Mouse (Mus musculus): Measurements from ENCODE around the gene Dse. TPM values are rescaled to one million over a fixed set of nuclear protein-coding genes. Genes with fewer than 3 reads are reported as not detected.
A peak's percentile ranks its signal among the peaks of the same experiment; 100 is the strongest.

Gene Dse
- polyA plus RNA-seq, 1 experiment: 77.3 TPM

DNA sequence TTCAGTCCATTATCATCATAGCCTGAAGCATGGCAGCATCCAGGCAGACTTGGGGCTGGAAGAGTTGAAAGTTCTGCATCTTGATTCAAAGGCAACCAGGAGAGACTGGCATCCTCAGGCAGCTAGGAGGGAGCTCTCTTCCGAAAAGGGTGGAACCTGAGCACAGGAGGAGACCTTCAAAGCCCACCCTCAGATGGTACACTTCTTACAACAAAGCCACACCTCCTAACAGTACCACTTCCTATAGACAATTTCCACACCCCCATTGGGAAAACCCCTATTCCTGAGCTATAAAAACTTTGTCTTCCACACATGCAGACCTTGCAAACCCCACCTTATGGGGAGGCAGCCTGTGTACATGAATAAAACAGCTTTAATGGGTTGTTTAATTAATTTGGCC, 25.9 kb upstream of the Dse start:
- TF ChIP-seq POLR2A (IDR thresholded peaks at IDR 0.05; ENCODE audit: low read depth, low read length) (no peak), CTCF (IDR thresholded peaks at IDR 0.05; ENCODE audit: borderline replicate concordance, insufficient read depth, low read length) (no peak)
- Histone ChIP-seq H3K27ac (ENCODE audit: insufficient read depth, low read length) (no peak overlapping the region), H3K4me1 (ENCODE audit: control insufficient read depth, insufficient read depth, low read length) (no peaks in the 10 kb centered on the region), H3K4me3 (ENCODE audit: insufficient read depth, low read length) (no peak overlapping the region)

DNA sequence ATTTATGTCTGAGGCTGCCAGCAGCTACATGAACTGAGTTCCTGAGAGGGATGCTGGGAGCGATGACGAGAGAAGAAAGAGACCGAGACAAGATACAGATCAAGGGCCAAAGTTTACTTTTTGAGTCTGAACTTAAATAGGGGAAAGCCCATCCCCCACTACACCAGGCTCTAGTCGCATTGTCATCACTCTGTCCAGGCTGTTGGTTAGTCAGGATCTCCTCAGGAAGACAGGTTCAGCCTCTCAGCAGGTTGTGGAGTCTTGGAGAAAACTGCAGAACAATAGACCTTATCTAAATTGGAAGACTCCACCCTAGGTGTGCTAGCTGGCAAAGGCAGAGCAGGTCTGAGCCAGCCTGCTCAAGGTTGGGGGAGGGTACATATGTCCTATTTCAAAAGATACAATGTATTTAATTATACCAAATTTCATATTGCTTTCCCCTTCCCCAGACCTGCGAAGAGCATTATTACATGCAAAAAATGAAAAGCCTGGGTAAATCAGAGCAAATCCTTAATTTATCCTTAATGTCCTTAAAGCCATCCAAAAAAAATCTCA, 22.7 kb upstream of the Dse start:
- Histone ChIP-seq H3K27ac (ENCODE audit: insufficient read depth, low read length) (no peak overlapping the region), H3K4me1 (ENCODE audit: control insufficient read depth, insufficient read depth, low read length) (no peaks in the 10 kb centered on the region), H3K4me3 (ENCODE audit: insufficient read depth, low read length) (no peak overlapping the region)
- TF ChIP-seq POLR2A (IDR thresholded peaks at IDR 0.05; ENCODE audit: low read depth, low read length) (no peak), CTCF (IDR thresholded peaks at IDR 0.05; ENCODE audit: borderline replicate concordance, insufficient read depth, low read length) (no peak)

DNA sequence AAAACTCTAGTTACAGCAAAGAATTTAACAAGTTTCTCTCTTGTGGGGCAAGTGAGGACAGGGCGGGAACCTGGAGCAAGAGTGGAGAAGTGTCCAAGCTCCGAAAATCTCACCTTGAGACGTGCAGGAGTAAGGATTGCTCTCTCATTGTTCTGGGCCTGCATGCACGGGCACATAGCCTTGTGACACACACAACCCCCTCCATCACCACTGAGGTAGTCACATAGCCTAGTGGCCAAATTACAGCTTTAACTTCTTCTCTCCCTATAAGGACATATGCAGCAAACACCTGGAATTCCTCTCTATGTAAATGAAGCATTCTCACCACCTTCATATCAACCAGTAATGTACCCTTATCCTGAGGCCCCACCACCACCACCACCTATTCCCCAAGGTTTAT, 22.0 kb upstream of the Dse start:
- TF ChIP-seq CTCF (IDR thresholded peaks at IDR 0.05; ENCODE audit: borderline replicate concordance, insufficient read depth, low read length): no peak
- TF ChIP-seq POLR2A (IDR thresholded peaks at IDR 0.05; ENCODE audit: low read depth, low read length): no peak
- Histone ChIP-seq H3K4me3 (ENCODE audit: insufficient read depth, low read length) (no peak overlapping the region), H3K27ac (ENCODE audit: insufficient read depth, low read length) (no peak overlapping the region), H3K4me1 (ENCODE audit: control insufficient read depth, insufficient read depth, low read length) (no peaks in the 10 kb centered on the region)

DNA sequence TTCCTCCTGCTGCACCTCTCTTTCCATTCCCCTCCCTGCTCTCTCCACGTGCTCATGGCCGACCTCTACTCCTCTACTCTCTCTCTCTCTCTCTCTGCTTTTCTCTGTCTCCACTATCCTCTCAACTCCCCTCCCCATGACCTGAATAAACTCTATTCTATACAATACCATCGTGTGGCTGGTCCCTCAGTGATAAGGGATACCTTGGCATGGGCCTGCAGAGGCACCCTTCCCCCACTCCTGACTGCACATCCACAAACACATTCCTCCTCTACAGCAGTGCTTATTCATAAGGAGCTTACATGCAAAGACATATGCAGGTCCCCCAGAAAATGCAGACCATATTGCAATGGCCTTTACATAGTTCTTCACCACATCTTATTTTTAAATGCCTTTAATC, 16.1 kb upstream of the Dse start:
- TF ChIP-seq POLR2A (IDR thresholded peaks at IDR 0.05; ENCODE audit: low read depth, low read length) (no peak), CTCF (IDR thresholded peaks at IDR 0.05; ENCODE audit: borderline replicate concordance, insufficient read depth, low read length) (no peak)
- H3K27ac ChIP-seq (ENCODE audit: insufficient read depth, low read length): no peak overlapping the region
- H3K4me1 ChIP-seq (ENCODE audit: control insufficient read depth, insufficient read depth, low read length): peaks cover 3% of the 10 kb centered on the region; the same call in 1 of the 2 replicates
- H3K4me3 ChIP-seq (ENCODE audit: insufficient read depth, low read length): no peak overlapping the region

DNA sequence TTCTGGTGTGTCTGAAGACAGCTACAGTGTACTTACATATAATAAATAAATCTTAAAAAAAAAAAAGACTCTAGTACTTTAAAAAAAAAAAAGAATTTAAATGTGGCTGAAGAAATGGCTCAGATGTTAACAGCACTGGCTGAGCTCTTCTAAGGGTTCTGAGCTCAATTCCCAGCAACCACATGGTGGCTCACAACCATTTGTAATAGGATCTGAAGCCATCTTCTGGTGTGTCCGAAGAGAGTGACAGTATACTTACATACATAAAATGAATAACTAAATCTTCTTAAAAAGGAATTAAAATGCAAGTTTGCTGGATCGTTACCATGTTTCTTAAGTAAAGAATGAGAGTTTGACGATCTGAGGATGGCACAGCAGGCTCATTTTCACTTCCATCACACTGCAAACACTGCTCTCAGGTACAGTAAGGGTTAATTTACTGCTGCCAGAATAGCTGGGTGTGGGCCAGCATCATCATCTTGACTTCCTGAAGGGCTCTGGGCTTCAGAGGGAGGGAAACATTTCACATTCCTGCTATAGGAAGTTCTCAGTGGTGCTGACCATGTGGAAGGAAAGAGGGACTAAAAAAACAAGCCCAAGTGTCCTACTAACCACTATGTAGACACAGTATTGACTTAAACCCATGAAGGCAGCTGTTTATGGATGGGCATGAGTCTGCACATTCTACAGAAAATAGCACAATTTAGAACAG, 14.6 kb upstream of the Dse start:
- no peak overlapping the region for H3K27ac ChIP-seq (ENCODE audit: insufficient read depth, low read length)
- TF ChIP-seq POLR2A (IDR thresholded peaks at IDR 0.05; ENCODE audit: low read depth, low read length) (no peak), CTCF (IDR thresholded peaks at IDR 0.05; ENCODE audit: borderline replicate concordance, insufficient read depth, low read length) (no peak)
- H3K4me1 ChIP-seq (ENCODE audit: control insufficient read depth, insufficient read depth, low read length): peaks cover 3% of the 10 kb centered on the region; the same call in 1 of the 2 replicates
- H3K4me3 ChIP-seq (ENCODE audit: insufficient read depth, low read length): no peak overlapping the region

DNA sequence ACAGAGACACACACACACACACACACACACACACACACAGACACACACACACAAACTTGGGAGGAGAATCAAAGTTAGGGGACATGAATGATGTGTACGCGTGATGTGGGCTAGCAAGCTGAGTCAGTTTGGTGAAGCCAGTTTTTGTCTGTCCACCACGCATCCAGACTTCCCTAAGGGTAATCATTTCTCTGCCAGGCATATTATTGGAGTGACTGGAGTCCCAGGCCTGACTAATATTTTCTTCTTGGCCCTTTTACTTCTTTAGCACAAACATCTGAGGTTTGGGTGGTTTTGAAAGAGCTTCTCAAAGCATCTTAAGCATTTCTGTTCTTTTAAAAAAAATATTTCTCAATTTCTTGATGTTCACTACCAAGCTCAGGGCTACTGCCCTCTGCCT, 10.7 kb upstream of the Dse start:
- 0 out of 2 replicates have a peak overlapping the region, but pooled peaks have one; percentile 54 for H3K27ac ChIP-seq (ENCODE audit: insufficient read depth, low read length)
- peaks cover 3% of the 10 kb centered on the region; the same call in 1 of the 2 replicates for H3K4me1 ChIP-seq (ENCODE audit: control insufficient read depth, insufficient read depth, low read length)
- no peak overlapping the region for H3K4me3 ChIP-seq (ENCODE audit: insufficient read depth, low read length)
- no peak for TF ChIP-seq CTCF (IDR thresholded peaks at IDR 0.05; ENCODE audit: borderline replicate concordance, insufficient read depth, low read length)
- no peak for TF ChIP-seq POLR2A (IDR thresholded peaks at IDR 0.05; ENCODE audit: low read depth, low read length)

DNA sequence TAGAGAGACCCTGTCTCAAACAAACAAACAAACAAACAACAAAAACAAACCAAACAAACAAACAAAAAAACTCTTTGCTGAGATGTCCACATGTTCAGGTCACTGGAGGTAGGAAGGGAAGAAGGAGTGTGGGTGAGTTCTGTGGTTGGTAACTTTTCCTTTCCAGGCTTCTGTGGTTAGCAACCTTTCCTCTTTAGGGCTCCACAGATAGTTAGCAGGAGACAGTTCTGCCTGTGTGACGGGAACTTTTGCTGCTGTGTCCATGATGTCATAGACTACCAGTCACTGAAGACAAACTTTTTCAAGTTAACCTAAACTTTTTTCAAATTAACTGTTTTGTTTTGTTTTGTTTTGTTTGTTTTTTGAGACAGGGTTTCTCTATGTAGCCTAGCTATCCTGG, 8.2 kb upstream of the Dse start:
- TF ChIP-seq POLR2A (IDR thresholded peaks at IDR 0.05; ENCODE audit: low read depth, low read length): no peak
- no peak overlapping the region for H3K4me3 ChIP-seq (ENCODE audit: insufficient read depth, low read length)
- H3K4me1 ChIP-seq (ENCODE audit: control insufficient read depth, insufficient read depth, low read length): no peaks in the 10 kb centered on the region

DNA sequence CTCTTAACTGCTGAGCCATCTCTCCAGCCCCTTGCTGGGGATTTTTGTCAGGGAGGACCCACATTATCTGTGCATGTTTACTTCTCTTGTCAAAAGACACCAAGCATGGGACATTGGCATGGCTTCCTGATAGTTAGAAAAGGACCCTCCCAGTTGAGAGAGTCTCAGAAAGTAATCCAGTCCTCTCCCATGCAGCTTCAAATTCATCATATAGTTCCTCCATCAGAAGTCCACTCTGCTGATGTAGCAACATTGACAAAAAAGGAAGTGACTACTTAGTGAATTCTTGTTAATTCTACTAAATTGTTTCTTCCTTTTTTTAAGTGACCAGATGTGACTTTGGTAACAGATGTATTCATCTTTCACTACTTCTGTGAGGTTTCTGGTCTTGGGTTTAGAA, 2.4 kb upstream of the Dse start:
- TF ChIP-seq CTCF (IDR thresholded peaks at IDR 0.05; ENCODE audit: borderline replicate concordance, insufficient read depth, low read length): no peak
- TF ChIP-seq POLR2A (IDR thresholded peaks at IDR 0.05; ENCODE audit: low read depth, low read length): no peak
- no peaks in the 10 kb centered on the region for H3K4me1 ChIP-seq (ENCODE audit: control insufficient read depth, insufficient read depth, low read length)
- no peak overlapping the region for H3K27ac ChIP-seq (ENCODE audit: insufficient read depth, low read length)
- H3K4me3 ChIP-seq (ENCODE audit: insufficient read depth, low read length): no peak overlapping the region

More for the DNA sequence above, 8.2 kb upstream of the Dse start:
- no peak overlapping the region for H3K27ac ChIP-seq (ENCODE audit: insufficient read depth, low read length)

DNA sequence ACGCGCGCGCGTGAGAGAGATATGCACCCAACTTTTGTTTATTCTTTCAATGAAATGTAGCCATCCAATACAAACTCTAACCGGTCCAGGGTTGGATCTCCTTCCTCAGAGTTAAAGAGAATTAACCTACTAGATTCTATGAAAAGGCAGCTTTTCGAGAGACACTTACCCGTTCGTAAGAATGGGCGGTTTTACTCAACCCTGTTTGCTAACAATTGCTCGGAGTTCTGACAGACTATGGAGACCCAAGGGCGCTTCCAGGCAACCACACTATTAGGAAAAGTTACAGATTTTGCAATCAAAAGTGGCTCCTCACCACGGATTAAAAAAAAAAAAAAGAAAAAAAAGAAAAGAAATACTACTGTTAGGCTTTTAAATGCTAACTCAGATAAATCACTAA, 516 bp upstream of the Dse start:
- no peak for TF ChIP-seq POLR2A (IDR thresholded peaks at IDR 0.05; ENCODE audit: low read depth, low read length)
- TF ChIP-seq CTCF (IDR thresholded peaks at IDR 0.05; ENCODE audit: borderline replicate concordance, insufficient read depth, low read length): no peak
- Histone ChIP-seq H3K4me3 (ENCODE audit: insufficient read depth, low read length) (peak overlapping the region; percentile 85), H3K4me1 (ENCODE audit: control insufficient read depth, insufficient read depth, low read length) (no peaks in the 10 kb centered on the region), H3K27ac (ENCODE audit: insufficient read depth, low read length) (peak overlapping the region; percentile 97)

DNA sequence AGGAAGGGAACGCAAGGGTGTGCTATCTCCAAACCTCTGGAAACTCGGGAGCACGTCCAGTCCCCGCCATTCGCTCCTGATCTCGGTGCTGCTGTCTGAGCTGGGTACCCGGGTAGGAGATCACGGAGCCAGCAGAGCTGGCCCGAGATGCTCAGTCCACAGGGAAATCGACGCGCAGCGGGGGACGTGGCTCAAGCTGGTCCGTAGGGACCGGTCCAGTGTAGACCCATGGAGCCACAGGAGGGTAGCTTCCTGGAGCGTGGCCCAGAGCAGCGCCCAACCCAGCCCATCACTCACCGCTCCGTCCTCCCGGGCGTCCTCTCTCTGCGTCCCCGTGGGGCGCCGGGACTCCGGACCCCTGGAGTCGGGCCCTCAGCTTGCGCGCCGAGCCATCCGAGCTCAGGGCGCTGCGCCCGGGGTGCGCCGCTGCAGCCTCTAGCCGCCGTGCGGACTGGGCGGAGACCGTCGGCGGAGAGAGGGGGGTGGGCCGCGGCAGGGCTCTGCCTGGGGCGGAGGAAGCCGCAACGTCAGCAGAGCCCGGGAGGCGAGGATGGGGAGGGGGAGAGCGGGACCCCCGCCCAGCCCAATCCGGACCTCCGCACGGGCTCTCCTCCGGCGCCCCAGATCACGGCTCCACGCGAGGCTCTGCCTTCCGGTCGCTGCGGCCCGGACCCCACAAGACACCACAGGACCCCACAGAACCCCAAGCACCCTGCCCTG, 572 bp downstream of the Dse start:
- TF ChIP-seq CTCF (IDR thresholded peaks at IDR 0.05; ENCODE audit: borderline replicate concordance, insufficient read depth, low read length) (0 out of 2 replicates have a peak, but pooled peaks have one; percentile 10), POLR2A (IDR thresholded peaks at IDR 0.05; ENCODE audit: low read depth, low read length) (peak; percentile 68)
- H3K4me1 ChIP-seq (ENCODE audit: control insufficient read depth, insufficient read depth, low read length): 0 out of 2 replicates have a peak, but pooled peaks cover 3% of the 10 kb centered on the region
- H3K4me3 ChIP-seq (ENCODE audit: insufficient read depth, low read length): peak overlapping the region; percentile 85
- H3K27ac ChIP-seq (ENCODE audit: insufficient read depth, low read length): peak overlapping the region; percentile 97
